Mouse (Mus musculus) layer of hippocampus, adult 9-10 months (tissue): ENCODE results near the gene Lcn10.
"Not testable (repeated sequence)": the region's sequence is repeated elsewhere in the genome, so short reads cannot be mapped to it uniquely, and the experiment has no call there.

Experiments
- DNase-seq: peaks from one replicate; pipeline ENCODE4 v3.0.0; 2022; ENCODE audit warnings: low spot score

Lcn10 gene

DNA sequence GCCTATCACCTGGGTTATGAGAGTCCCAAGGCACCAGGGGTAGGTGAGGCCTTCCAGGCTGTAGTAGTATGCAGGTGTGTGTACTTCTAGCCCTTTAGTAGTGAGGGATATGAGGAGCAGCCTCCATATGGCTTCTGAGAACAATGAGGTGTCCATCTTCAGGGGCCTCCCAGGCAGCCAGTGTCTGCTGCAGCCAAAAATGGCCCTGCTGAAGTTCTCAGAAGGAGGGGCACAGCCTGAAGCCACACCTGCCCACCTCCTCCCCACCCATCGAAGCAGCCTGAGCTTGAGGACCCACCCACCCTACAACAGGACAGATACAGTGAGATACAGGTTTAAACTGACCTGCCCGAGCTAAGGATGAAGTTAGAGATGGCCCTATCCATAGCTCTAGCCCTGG, at the start of gene Lcn10:
Lcn10 (plus strand) TSS at position 301 of the 400 bp plus-strand sequence.
- no peak for DNase-seq

GRCm38 (mm10) chr2:25633616-25634015, 48.9 kb upstream of the Lcn10 start:
- DNase-seq: no peak

- DNase-seq: no peak
Measured at GRCm38 (mm10) chr2:25634046-25634445, 48.5 kb upstream of the Lcn10 start.

- DNase-seq: no peak
Measured at GRCm38 (mm10) chr2:25639890-25640289, 42.6 kb upstream of the Lcn10 start.

- DNase-seq: no peak
Measured at GRCm38 (mm10) chr2:25652902-25653301, 29.6 kb upstream of the Lcn10 start, which contains the start of gene Lcn8. Gene Lcn8, plus strand, starts transcription at chr2:25653120.

GRCm38 (mm10) chr2:25654502-25654901, 28.0 kb upstream of the Lcn10 start:
- no peak for DNase-seq

DNA sequence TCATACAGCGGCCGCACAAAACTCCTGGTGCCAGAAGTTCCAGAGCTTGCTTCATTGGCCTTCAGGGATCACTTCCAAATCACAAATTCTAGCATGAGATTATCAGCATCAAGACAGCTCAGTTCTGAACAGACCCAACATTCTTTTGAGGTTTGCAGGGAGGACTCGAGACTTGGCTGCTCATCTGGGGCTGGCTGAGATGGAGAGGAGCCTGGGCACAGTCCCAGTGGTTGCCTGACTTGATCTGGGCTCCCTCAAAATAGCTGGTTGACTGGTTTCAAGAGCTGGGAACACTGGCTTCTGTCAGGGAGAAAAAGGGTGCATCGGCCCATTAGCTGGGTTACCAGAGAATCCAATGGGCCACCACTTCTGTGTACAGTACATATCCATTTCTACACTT, 25.8 kb upstream of the Lcn10 start:
- no peak for DNase-seq

GRCm38 (mm10) chr2:25657246-25657645, 25.3 kb upstream of the Lcn10 start:
- DNase-seq: no peak

GRCm38 (mm10) chr2:25657652-25658051, 24.9 kb upstream of the Lcn10 start, which contains the start of gene Lcn5:
Gene Lcn5, plus strand, starts transcription at chr2:25657952.
- DNase-seq: no peak

DNA sequence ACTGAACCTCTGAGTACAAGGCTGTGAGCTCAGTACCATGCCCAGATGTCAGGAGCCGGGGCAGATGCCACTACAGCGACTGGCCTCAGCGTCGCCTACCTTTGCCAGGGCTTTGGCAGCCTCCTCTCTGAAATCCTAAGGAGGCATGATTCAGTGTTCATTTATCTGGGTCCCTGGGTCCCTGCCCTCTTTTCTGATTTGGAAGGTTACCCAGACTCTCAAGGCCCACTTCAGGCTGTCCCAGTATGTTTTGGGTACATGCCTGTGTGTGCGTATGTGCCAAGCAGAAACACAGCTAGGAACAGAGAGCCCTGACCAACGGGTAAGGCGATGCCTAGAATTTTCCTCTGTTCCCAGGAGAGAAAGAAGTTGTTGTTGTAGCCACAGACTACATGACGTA, 22.2 kb upstream of the Lcn10 start:
- no peak for DNase-seq

DNA sequence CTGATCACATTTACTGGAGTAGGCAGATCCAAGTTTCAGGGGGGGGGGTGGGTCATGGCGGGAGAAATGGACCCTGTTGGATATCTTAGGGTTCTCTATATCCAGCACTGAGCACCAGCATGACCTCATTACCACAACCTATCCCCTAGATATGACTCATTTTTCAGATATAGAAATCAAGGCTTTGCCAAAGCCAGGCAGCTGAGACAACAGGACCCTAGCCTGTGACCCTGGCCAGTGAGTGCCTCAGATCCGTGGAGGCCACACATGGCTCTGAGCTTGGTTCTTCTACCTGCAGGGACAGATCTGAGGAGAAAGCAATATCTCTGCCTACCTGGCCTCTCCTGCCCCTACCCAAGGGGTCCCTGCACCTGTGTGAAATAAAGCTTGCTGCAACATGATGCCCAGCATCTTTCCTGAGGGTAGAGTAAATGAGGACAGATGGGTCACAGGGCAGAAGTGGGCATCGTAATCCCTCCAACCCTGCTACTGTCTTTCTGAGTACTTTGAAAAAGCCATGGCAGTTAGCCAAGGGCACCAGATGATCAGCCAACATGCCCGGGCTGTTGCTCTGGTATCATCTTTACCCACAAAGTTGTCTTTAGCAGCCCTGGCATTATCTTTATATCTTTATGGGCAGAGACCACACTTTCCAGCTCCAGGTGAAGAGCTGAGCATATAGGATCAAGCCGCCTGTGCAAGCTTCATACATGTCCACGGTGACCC, 21.1 kb upstream of the Lcn10 start:
- no peak for DNase-seq

GRCm38 (mm10) chr2:25663511-25663910, 19.0 kb upstream of the Lcn10 start:
- peak; percentile 15 for DNase-seq

DNA sequence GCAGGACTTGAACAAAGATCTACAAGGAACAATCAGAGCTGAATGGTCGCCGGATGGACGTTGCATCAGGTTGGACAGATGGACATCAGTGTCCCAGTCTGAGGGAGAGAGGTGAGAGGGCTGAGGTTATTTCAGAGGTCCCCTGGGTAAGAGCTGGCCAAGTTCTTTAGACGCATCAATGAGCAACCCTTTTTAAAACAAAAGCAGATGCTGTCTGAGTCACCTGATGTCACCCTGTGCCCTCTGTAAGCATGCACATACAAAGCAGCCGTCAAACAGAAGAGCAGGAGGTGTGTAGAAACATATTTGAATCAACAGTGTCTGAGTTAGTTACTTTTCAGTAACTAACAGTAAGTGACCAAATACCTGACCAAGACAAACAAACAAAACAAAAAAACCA, 18.4 kb upstream of the Lcn10 start:
- no peak for DNase-seq

GRCm38 (mm10) chr2:25666516-25666915, 16.0 kb upstream of the Lcn10 start:
- DNase-seq: no peak

- DNase-seq: no peak
Measured at GRCm38 (mm10) chr2:25676486-25676885, 6.0 kb upstream of the Lcn10 start, which contains the start of gene Lcn6. Gene Lcn6, plus strand, starts transcription at chr2:25676786.

GRCm38 (mm10) chr2:25679559-25679958, 3.0 kb upstream of the Lcn10 start:
- DNase-seq: no peak

DNA sequence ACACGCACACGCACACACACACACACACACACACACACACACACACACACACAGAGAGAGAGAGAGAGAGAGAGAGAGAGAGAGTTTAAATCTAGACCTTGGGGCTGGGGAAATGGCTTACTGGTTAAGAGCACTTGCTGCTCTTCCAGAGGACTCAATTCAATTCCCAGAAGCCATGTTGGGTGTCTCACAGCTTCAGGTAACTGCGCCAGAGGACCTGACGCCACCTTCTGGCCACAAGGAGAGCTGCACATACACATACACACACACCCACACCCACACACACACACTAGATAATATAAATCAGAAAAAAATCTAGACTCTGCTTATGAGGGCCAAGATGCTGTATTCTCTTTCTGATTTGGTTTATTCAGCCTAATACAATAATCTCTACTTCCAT, 4.4 kb downstream of the Lcn10 start:
- no peak for DNase-seq

GRCm38 (mm10) chr2:25694605-25695004, 12.1 kb downstream of the Lcn10 start:
- no peak for DNase-seq

DNA sequence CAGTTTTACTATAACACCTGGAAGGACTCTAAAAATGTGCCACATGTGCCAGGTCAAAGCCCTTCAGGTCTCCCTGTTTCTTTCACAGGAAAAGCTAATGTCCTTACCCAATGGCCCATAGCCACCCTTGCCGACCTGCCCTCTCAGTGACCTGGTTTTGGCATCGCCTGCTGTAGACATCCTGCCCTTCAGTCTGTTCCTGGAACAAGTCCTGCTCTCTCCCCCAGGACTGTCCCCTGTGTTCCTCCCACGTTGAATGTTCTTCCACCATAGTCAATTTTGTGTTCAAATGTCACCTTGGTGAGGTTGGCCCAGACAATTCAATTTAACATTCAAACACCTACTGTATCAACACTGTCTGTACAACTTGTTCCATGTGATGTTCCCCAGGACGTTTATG, 14.4 kb downstream of the Lcn10 start:
- DNase-seq: no peak

DNA sequence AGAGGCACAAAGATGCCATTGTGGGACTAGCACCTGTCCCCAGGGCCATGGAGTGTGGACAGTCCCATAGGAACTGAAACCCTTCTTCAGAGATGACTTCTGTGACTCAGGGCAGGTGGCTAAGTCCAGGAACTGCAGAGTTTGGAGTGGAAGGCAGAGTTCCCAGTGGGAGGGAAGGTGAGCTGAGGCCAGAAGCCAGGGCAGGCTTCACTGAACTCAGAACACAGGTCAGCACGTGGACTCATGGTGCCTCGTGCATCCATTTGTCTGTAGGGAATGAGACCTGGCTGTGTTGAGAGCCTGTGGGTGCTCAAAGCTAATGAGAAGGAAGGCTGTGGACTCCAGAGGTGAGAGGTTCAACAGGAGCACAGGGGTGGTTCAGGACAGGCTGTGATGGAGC, 16.2 kb downstream of the Lcn10 start:
- DNase-seq: no peak

DNA sequence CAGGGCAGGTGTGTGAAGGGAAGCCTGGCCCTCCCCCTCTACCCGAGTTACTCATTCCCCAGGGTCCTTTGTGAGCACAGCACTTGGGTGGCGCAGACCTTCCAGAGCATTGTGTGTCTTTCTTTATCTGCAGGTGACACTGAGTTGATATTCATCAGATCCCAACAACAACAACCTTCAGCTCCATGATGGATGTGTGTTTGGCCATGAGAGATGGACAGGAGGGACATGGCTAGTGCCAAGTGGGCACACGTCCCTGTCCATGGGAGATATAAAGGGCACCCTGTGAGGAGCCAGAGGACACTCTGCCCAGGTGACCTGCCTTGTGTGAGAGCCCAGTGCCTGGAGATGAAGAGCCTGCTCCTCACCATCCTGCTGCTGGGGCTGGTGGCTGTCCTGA, 17.2 kb downstream of the Lcn10 start, which contains the start of gene Obp2a:
Obp2a (plus strand) TSS at position 301 of the 400 bp plus-strand sequence.
- DNase-seq: not testable (repeated sequence)

DNA sequence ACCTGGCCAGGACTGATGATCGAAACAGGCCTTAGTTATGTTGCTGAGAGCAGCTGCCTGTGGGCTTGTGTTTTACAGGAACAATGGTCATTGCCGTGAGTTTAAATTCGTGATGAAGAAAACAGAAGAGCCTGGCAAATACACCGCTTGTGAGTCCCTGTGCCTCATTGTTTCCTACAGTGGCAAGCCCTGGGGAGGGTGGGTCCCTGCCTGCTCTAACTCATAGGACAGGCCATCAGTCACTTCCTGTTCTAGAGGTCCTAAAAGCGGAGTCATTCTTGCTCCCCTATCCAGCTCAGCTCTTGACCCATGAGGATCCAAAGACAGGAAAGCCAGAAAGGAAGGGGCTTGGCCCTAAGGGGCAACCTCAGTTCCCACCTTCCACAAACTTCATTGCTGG, 18.5 kb downstream of the Lcn10 start:
- no peak for DNase-seq

- DNase-seq: no peak
Measured at GRCm38 (mm10) chr2:25703706-25704105, 21.2 kb downstream of the Lcn10 start.
